Mouse (Mus musculus) spleen, postnatal 4 days (tissue): Measurements from ENCODE around the gene Mvp.

Experiments
- DNase-seq, 2 experiments: peaks; one replicate each; pipeline ENCODE4 v3.0.0; 2022; ENCODE audit warnings: low spot score in 2 of 2

Mvp gene

GRCm38 (mm10) chr7:127019306-127019960 lies 5.0 kb upstream of the Mvp start:
- no peak for DNase-seq

GRCm38 (mm10) chr7:127018416-127019305 lies 4.2 kb upstream of the Mvp start:
- peak in 1 of 2 experiments; percentile 72 for DNase-seq

- no peak for DNase-seq
Observed at GRCm38 (mm10) chr7:127017950-127018345, 3.5 kb upstream of the Mvp start.

- peak; percentile 97 to 99 for DNase-seq
Observed at GRCm38 (mm10) chr7:127016971-127017949, 2.8 kb upstream of the Mvp start, which contains the start of gene Pagr1a. TSS of gene Pagr1a (minus strand) at chr7:127017352.

GRCm38 (mm10) chr7:127016486-127016938 lies 2.1 kb upstream of the Mvp start:
- no peak for DNase-seq

GRCm38 (mm10) chr7:127016481-127016485 lies 1.9 kb upstream of the Mvp start, which contains the start of gene Pagr1b:
TSS of gene Pagr1b (minus strand) at chr7:127016484.
- no peak for DNase-seq

GRCm38 (mm10) chr7:127016081-127016480 lies 1.7 kb upstream of the Mvp start:
- DNase-seq = peak in 1 of 2 experiments; percentile 40

- DNase-seq = no peak
Observed at GRCm38 (mm10) chr7:127014993-127015392, 572 bp upstream of the Mvp start.

GRCm38 (mm10) chr7:127013385-127013784 lies 1.0 kb downstream of the Mvp start:
- DNase-seq = no peak

- no peak for DNase-seq
Observed at GRCm38 (mm10) chr7:127012845-127013244, 1.6 kb downstream of the Mvp start.

- no peak for DNase-seq
Observed at GRCm38 (mm10) chr7:127012374-127012773, 2.0 kb downstream of the Mvp start.

GRCm38 (mm10) chr7:127011717-127012116 lies 2.7 kb downstream of the Mvp start:
- no peak for DNase-seq

GRCm38 (mm10) chr7:127011051-127011450 lies 3.4 kb downstream of the Mvp start:
- DNase-seq = no peak

GRCm38 (mm10) chr7:127009307-127010085 lies 4.9 kb downstream of the Mvp start:
- DNase-seq = no peak

GRCm38 (mm10) chr7:127008239-127009019 lies 6.0 kb downstream of the Mvp start:
- DNase-seq = peak; percentile 55 to 78

- no peak for DNase-seq
Observed at GRCm38 (mm10) chr7:127007313-127008024, 7.0 kb downstream of the Mvp start.

- no peak for DNase-seq
Observed at GRCm38 (mm10) chr7:127004122-127004875, 10.1 kb downstream of the Mvp start.

- no peak for DNase-seq
Observed at GRCm38 (mm10) chr7:127003620-127004019, 10.8 kb downstream of the Mvp start.

GRCm38 (mm10) chr7:126999568-126999967 lies 14.9 kb downstream of the Mvp start:
- DNase-seq = no peak
